In genomic region chr12:71969941-71970629, GRCm38 (mm10) we compare ENCODE assay signal across 14 mouse cellular contexts.
DNase-seq lines count a peak whose midpoint lies in the region; ATAC-seq lines count a peak whose summit lies in the region.
"Had no signal": no experiment of that assay in that cellular context is flagged by ENCODE, and none has a peak within 500 bp of the region (broad histone marks: within the 10 kb centered on the region; RNA-seq: fewer than 3 reads in every experiment).

No protein-coding gene starts in this region.

- peak; percentile 64 for ATAC-seq in frontal cortex, adult (ENCODE audit: low TSS enrichment)
- ATAC-seq in kidney, embryonic 15.5 days (replicated peaks; ENCODE audit: low FRiP score): 0 out of 2 replicates have a peak, but pooled peaks have one; percentile 36
- ATAC-seq in embryonic facial prominence, embryonic 15.5 days (ENCODE audit: insufficient number of reproducible peaks, low FRiP score, low TSS enrichment, low read depth): no peak
- ATAC-seq in intestine, embryonic 15.5 days: no peak
- ATAC-seq: forebrain, embryonic 16.5 days; midbrain, embryonic 15.5 days had no signal

- no peaks in the 10 kb centered on the region for H3K9me3 ChIP-seq in kidney, embryonic 15.5 days (replicated peaks)
- no peaks in the 10 kb centered on the region for H3K9me3 ChIP-seq in embryonic facial prominence, embryonic 15.5 days (replicated peaks)
- no peaks in the 10 kb centered on the region for H3K9me3 ChIP-seq in intestine, embryonic 15.5 days
- H3K9me3 ChIP-seq: liver, embryonic 13.5 days; midbrain, embryonic 15.5 days; neural tube, embryonic 13.5 days had no signal

- 63% methylated on average over 12 of the region's 12 CpGs for WGBS in kidney, embryonic 15.5 days
- 69% methylated on average over 12 of the region's 12 CpGs for WGBS in embryonic facial prominence, embryonic 15.5 days
- WGBS in intestine, embryonic 15.5 days: 77% methylated on average over 12 of the region's 12 CpGs

- no peak overlapping the region for H3K27ac ChIP-seq in kidney, embryonic 15.5 days
- H3K27ac ChIP-seq in embryonic facial prominence, embryonic 15.5 days (replicated peaks): peak overlapping the region; percentile 69; the same call in 1 of the 2 replicates
- H3K27ac ChIP-seq in intestine, embryonic 15.5 days: peak overlapping the region; percentile 3; the same call in 1 of the 2 replicates
- H3K27ac ChIP-seq: liver, embryonic 13.5 days; midbrain, embryonic 15.5 days; neural tube, embryonic 13.5 days had no signal

- DNase-seq in frontal cortex, postnatal 25 days (ENCODE audit: low spot score in 2 of 2): no peak
- no peak for DNase-seq in kidney, postnatal 36 days
- DNase-seq in urinary bladder, postnatal 10 days (ENCODE audit: low spot score): no peak
- DNase-seq: cerebellum, adult 2 months; kidney, adult 11 months; liver, embryonic 13.5 days; spleen, adult 18-20 months had no signal

- H3K9ac ChIP-seq in kidney, embryonic 15.5 days: no peak overlapping the region
- no peak overlapping the region for H3K9ac ChIP-seq in embryonic facial prominence, embryonic 15.5 days
- no peak overlapping the region for H3K9ac ChIP-seq in intestine, embryonic 15.5 days
- H3K9ac ChIP-seq: liver, embryonic 13.5 days; midbrain, embryonic 15.5 days; neural tube, embryonic 13.5 days had no signal

- H3K4me1 ChIP-seq in kidney, embryonic 15.5 days: peaks cover 38% of the 10 kb centered on the region
- peaks cover 49% of the 10 kb centered on the region for H3K4me1 ChIP-seq in embryonic facial prominence, embryonic 15.5 days
- peaks cover 28% of the 10 kb centered on the region for H3K4me1 ChIP-seq in intestine, embryonic 15.5 days (replicated peaks)

- H3K4me3 ChIP-seq in kidney, embryonic 15.5 days (replicated peaks): no peak overlapping the region
- no peak overlapping the region for H3K4me3 ChIP-seq in embryonic facial prominence, embryonic 15.5 days (replicated peaks)
- H3K4me3 ChIP-seq in intestine, embryonic 15.5 days (replicated peaks): no peak overlapping the region
- H3K4me3 ChIP-seq: liver, embryonic 13.5 days; midbrain, embryonic 15.5 days; neural tube, embryonic 13.5 days had no signal

- peaks cover 5% of the 10 kb centered on the region for H3K36me3 ChIP-seq in kidney, embryonic 15.5 days
- 0 out of 2 replicates have a peak, but pooled peaks cover 5% of the 10 kb centered on the region for H3K36me3 ChIP-seq in embryonic facial prominence, embryonic 15.5 days
- H3K36me3 ChIP-seq in intestine, embryonic 15.5 days: no peaks in the 10 kb centered on the region; the same call in 1 of the 2 replicates

- H3K4me2 ChIP-seq in kidney, embryonic 15.5 days: no peak overlapping the region
- H3K4me2 ChIP-seq in embryonic facial prominence, embryonic 15.5 days (replicated peaks): no peak overlapping the region
- no peak overlapping the region for H3K4me2 ChIP-seq in intestine, embryonic 15.5 days (replicated peaks)
- H3K4me2 ChIP-seq: liver, embryonic 13.5 days; midbrain, embryonic 15.5 days; neural tube, embryonic 13.5 days had no signal

- H3K27me3 ChIP-seq in kidney, embryonic 15.5 days: no peaks in the 10 kb centered on the region
- H3K27me3 ChIP-seq in embryonic facial prominence, embryonic 15.5 days: no peaks in the 10 kb centered on the region
- no peaks in the 10 kb centered on the region for H3K27me3 ChIP-seq in intestine, embryonic 15.5 days (replicated peaks)
- H3K27me3 ChIP-seq: liver, embryonic 13.5 days; midbrain, embryonic 15.5 days; neural tube, embryonic 13.5 days had no signal

Comparison
In these comparisons a context has a peak if more than half of its experiments do, and no peak if none do; other contexts are left out.
1. ATAC-seq: peak in frontal cortex, adult (single experiment) and kidney, embryonic 15.5 days (single experiment); none in embryonic facial prominence, embryonic 15.5 days (single experiment) and intestine, embryonic 15.5 days (single experiment).